Mouse (Mus musculus): ENCODE measurements around the gene Gsta3.

GRCm38 (mm10) chr1:21305443-21305842 lies 65.1 kb downstream of the Gsta3 start:
- TF ChIP-seq ZNF384 (IDR thresholded peaks at IDR 0.05; ENCODE audit: low read depth, low read length) (no peak), HCFC1 (IDR thresholded peaks at IDR 0.05; ENCODE audit: borderline replicate concordance, insufficient read depth, low read length) (no peak)

All from ES-E14 (cell line).